8 mouse cellular contexts compared by ENCODE assay signal in the genomic region with DNA sequence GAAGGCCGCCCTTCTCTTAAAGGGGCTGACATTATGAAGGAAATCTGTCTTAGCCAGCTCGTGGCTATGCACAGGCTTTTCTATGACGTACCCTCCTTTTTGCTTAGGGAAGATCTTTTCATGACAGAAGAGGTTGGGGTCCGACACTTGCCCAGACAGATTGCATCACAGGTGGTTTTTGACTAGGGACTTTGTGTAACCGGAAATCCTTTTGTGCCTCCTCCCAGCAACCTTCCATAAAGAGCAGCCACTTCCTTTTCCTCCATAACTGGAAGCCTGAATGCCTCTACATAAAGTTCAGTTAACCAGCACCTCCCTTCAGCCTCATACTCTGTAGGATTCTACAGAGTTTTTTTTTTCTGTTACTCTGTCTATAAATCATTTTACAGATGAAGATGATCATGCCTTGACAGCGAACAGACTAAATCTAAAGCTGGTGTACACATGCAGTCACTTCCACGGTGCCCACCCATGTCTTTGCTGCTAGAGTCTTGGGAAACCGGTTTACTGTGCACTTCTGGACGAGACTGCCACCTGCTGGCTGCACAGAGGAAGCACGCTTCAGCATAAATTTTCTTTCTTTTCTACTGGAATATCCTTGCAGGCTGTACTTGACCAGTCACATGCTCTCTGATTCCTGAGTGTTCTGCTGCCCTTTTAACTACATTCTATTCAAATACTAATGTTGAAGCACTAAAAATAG. TPM values are rescaled to one million over a fixed set of nuclear protein-coding genes. Genes with fewer than 3 reads are reported as not detected.
DNase-seq lines count a peak whose midpoint lies in the region; ATAC-seq lines count a peak whose summit lies in the region.

No protein-coding gene starts in this region.

- H3K27me3 ChIP-seq in heart, embryonic 16.5 days (ENCODE audit: control insufficient read depth, insufficient read depth, low read length): no peaks in the 10 kb centered on the region
- no peaks in the 10 kb centered on the region for H3K27me3 ChIP-seq in lung, embryonic 16.5 days (ENCODE audit: control insufficient read depth, insufficient read depth, low read depth, low read length)

- ATAC-seq in heart, embryonic 16.5 days (replicated peaks; ENCODE audit: extremely low read depth, insufficient read depth, low FRiP score): no peak
- peak; percentile 54; the same call in 1 of the 2 replicates for ATAC-seq in lung, embryonic 16.5 days (ENCODE audit: low read depth)

- peak; percentile 44 to 62 for DNase-seq in adrenal gland, adult 18-20 months (ENCODE audit: low spot score in 2 of 2)
- no peak for DNase-seq in adrenal gland, adult 8-10 months
- peak; percentile 87 for DNase-seq in NIH3T3 (ENCODE audit: low read depth)
- peak; percentile 83 for DNase-seq in embryo, embryonic 10 days (ENCODE audit: low spot score)
- DNase-seq in kidney, postnatal 14 days: peak; percentile 68
- DNase-seq in retina, postnatal 7 days (ENCODE audit: low read depth, low spot score): peak; percentile 33

- H3K9me3 ChIP-seq in heart, embryonic 16.5 days (replicated peaks; ENCODE audit: control insufficient read depth, low read length): no peaks in the 10 kb centered on the region
- H3K9me3 ChIP-seq in lung, embryonic 16.5 days (ENCODE audit: control insufficient read depth, low read length): no peaks in the 10 kb centered on the region

- no peak overlapping the region for H3K4me3 ChIP-seq in heart, embryonic 16.5 days (ENCODE audit: low read length)
- H3K4me3 ChIP-seq in lung, embryonic 16.5 days (ENCODE audit: low read length): no peak overlapping the region

- H3K27ac ChIP-seq in heart, embryonic 16.5 days (ENCODE audit: low read length): no peak overlapping the region; the same call in 1 of the 2 replicates
- H3K27ac ChIP-seq in lung, embryonic 16.5 days (ENCODE audit: low read length): no peak overlapping the region

- 30% methylated on average over 10 of the region's 10 CpGs for WGBS in heart, embryonic 16.5 days
- WGBS in lung, embryonic 16.5 days: 29% methylated on average over 10 of the region's 10 CpGs

- no peaks in the 10 kb centered on the region for H3K36me3 ChIP-seq in heart, embryonic 16.5 days (ENCODE audit: control insufficient read depth, insufficient read depth)
- no peaks in the 10 kb centered on the region for H3K36me3 ChIP-seq in lung, embryonic 16.5 days (ENCODE audit: control insufficient read depth, insufficient read depth, low read length)

- no peak overlapping the region for H3K9ac ChIP-seq in heart, embryonic 16.5 days (ENCODE audit: low read length)
- no peak overlapping the region for H3K9ac ChIP-seq in lung, embryonic 16.5 days (ENCODE audit: low read length)

- H3K4me1 ChIP-seq in heart, embryonic 16.5 days (ENCODE audit: control insufficient read depth, insufficient read depth, low read length): peaks cover 2% of the 10 kb centered on the region; the same call in 1 of the 2 replicates
- H3K4me1 ChIP-seq in lung, embryonic 16.5 days (replicated peaks; ENCODE audit: control insufficient read depth, insufficient read depth, low read length): peaks cover 2% of the 10 kb centered on the region; the same call in 1 of the 2 replicates

- H3K4me2 ChIP-seq in heart, embryonic 16.5 days (ENCODE audit: low read depth, low read length): peak overlapping the region; percentile 20
- no peak overlapping the region for H3K4me2 ChIP-seq in lung, embryonic 16.5 days (ENCODE audit: low read depth, low read length)

RNA-seq across cellular contexts. Expression of gene Tmem53, which starts 33.1 kb away (rescaled TPM):
- total RNA-seq in adrenal gland, adult 18-20 months (2021): 10 to 100 TPM; 38.6 to 66.8 TPM
- total RNA-seq in adrenal gland, adult 8-10 months (2022): 100 to 1,000 TPM in 1 of 4 experiments, 10 to 100 TPM in 3; 52.4 to 103 (median 74.9) TPM
- polyA plus RNA-seq in heart, embryonic 16.5 days (2015; fragmentation: Nextera tagmentation; extraction: Ambion mirVana): 36.8 and 39.9 TPM in 2 replicates
- polyA plus RNA-seq in lung, embryonic 16.5 days (2015; fragmentation: Nextera tagmentation; extraction: Ambion mirVana): 19.9 and 25.3 TPM in 2 replicates

RNA-seq across cellular contexts. Expression of gene Armh1, which starts 33.3 kb away (rescaled TPM):
- total RNA-seq in adrenal gland, adult 18-20 months (2021): 1 to 10 TPM; 1.9 to 2.4 TPM
- total RNA-seq in adrenal gland, adult 8-10 months (2022): 1 to 10 TPM; 2.6 to 3.7 (median 3.0) TPM
- polyA plus RNA-seq in heart, embryonic 16.5 days (2015; fragmentation: Nextera tagmentation; extraction: Ambion mirVana): 0.85 and 0.95 TPM in 2 replicates
- 2.0 and 3.6 TPM in 2 replicates for polyA plus RNA-seq in lung, embryonic 16.5 days (2015; fragmentation: Nextera tagmentation; extraction: Ambion mirVana)

RNA-seq across cellular contexts. Expression of gene Kif2c, which starts 36.2 kb away (rescaled TPM):
- under 1 TPM; 0.51 to 0.56 TPM for total RNA-seq in adrenal gland, adult 18-20 months (2021)
- 1 to 10 TPM in 1 of 4 experiments, under 1 TPM in 3; 0.87 to 1.1 (median 0.93) TPM for total RNA-seq in adrenal gland, adult 8-10 months (2022)
- polyA plus RNA-seq in heart, embryonic 16.5 days (2015; fragmentation: Nextera tagmentation; extraction: Ambion mirVana): 36.5 and 39.9 TPM in 2 replicates
- polyA plus RNA-seq in lung, embryonic 16.5 days (2015; fragmentation: Nextera tagmentation; extraction: Ambion mirVana): 70.7 and 77.6 TPM in 2 replicates
